Mouse (Mus musculus) layer of hippocampus, adult 8-10 months (tissue): ENCODE measurements around the gene Shroom1. TPM values are rescaled to one million over a fixed set of nuclear protein-coding genes. Genes with fewer than 3 reads are reported as not detected.

Source experiments
- DNase-seq, 2 experiments: peaks; one replicate each; pipeline ENCODE4 v3.0.0; 2022; ENCODE audit warnings: low spot score in 2 of 2
- total RNA-seq, 4 experiments: library from RNA; stranded (reverse); gene quantifications; 2 replicates each; pipeline ENCODE4 v1.2.4; 2022

The Shroom1 gene
- total RNA-seq, 4 experiments from 2014 or later, result 4.7 to 5.9 (median 5.1) TPM

GRCm38 (mm10) chr11:53479171-53479782 is 22.3 kb downstream of the Shroom1 start:
- DNase-seq, result no peak

GRCm38 (mm10) chr11:53479783-53480301 is 22.8 kb downstream of the Shroom1 start, which contains the start of the genes Gm9945 and Sowaha:
Gm9945 (plus strand) TSS chr11:53480166.
Sowaha (minus strand) TSS chr11:53480274.
- peak; percentile 69 to 73 for DNase-seq

- no peak for DNase-seq
Observed at GRCm38 (mm10) chr11:53481088-53481730, 24.2 kb downstream of the Shroom1 start.

- no peak for DNase-seq
Observed at GRCm38 (mm10) chr11:53483159-53483891, 26.3 kb downstream of the Shroom1 start.

- no peak for DNase-seq
Observed at GRCm38 (mm10) chr11:53485719-53486118, 28.7 kb downstream of the Shroom1 start.

- DNase-seq, result no peak
Observed at GRCm38 (mm10) chr11:53486351-53486750, 29.3 kb downstream of the Shroom1 start.

GRCm38 (mm10) chr11:53486822-53487594 is 30.0 kb downstream of the Shroom1 start:
- DNase-seq, result no peak

GRCm38 (mm10) chr11:53489007-53489406 is 32.0 kb downstream of the Shroom1 start:
- no peak for DNase-seq

- no peak for DNase-seq
Observed at GRCm38 (mm10) chr11:53489421-53489820, 32.4 kb downstream of the Shroom1 start.

- DNase-seq, result peak in 1 of 2 experiments; percentile 58
Observed at GRCm38 (mm10) chr11:53491954-53492401, 35.0 kb downstream of the Shroom1 start.

- DNase-seq, result no peak
Observed at GRCm38 (mm10) chr11:53493243-53493955, 36.4 kb downstream of the Shroom1 start.

- DNase-seq, result no peak
Observed at GRCm38 (mm10) chr11:53495417-53495816, 38.4 kb downstream of the Shroom1 start.

- DNase-seq, result peak; percentile 63 to 71
Observed at GRCm38 (mm10) chr11:53496946-53497345, 39.9 kb downstream of the Shroom1 start.

- DNase-seq, result no peak
Observed at GRCm38 (mm10) chr11:53500569-53500968, 43.6 kb downstream of the Shroom1 start.

GRCm38 (mm10) chr11:53502039-53502765 is 45.2 kb downstream of the Shroom1 start:
- no peak for DNase-seq

GRCm38 (mm10) chr11:53503738-53504137 is 46.7 kb downstream of the Shroom1 start:
- no peak for DNase-seq

- DNase-seq, result no peak
Observed at GRCm38 (mm10) chr11:53504376-53504775, 47.4 kb downstream of the Shroom1 start.

GRCm38 (mm10) chr11:53505026-53505663 is 48.1 kb downstream of the Shroom1 start:
- no peak for DNase-seq

GRCm38 (mm10) chr11:53507098-53507805 is 50.2 kb downstream of the Shroom1 start:
- DNase-seq, result no peak
